Mouse (Mus musculus) heart, embryonic 10.5 days (tissue): ENCODE results near the gene Trappc6a. TPM values are rescaled to one million over a fixed set of nuclear protein-coding genes. Genes with fewer than 3 reads are reported as not detected.

Source experiments
- DNase-seq: peaks from one replicate; pipeline ENCODE4 v3.0.0-alpha.2; 2017; ENCODE audit warnings: low spot score
- H3K27ac ChIP-seq: fragments of 300-500 bp; sonication (generic); 2 replicates; pipeline ENCODE4 v1.5.1; 2016; ENCODE audit warnings: mild to moderate bottlenecking
- H3K27me3 ChIP-seq: fragments of 300-500 bp; sonication (generic); 2 replicates; pipeline ENCODE4 v1.6.1; 2016; ENCODE audit warnings: mild to moderate bottlenecking; ENCODE audit not compliant: poor library complexity, insufficient read depth, severe bottlenecking
- H3K36me3 ChIP-seq: fragments of 300-500 bp; sonication (generic); 2 replicates; pipeline ENCODE4 v1.6.1; 2016; ENCODE audit warnings: mild to moderate bottlenecking, moderate library complexity
- H3K4me1 ChIP-seq: fragments of 300-500 bp; sonication (generic); 2 replicates; pipeline ENCODE4 v1.6.1; 2016; ENCODE audit warnings: mild to moderate bottlenecking
- H3K4me3 ChIP-seq: fragments of 300-500 bp; sonication (generic); 2 replicates; pipeline ENCODE4 v1.5.1; 2016; ENCODE audit warnings: mild to moderate bottlenecking, moderate library complexity
- H3K9me3 ChIP-seq: fragments of 300-500 bp; sonication (generic); 2 replicates; pipeline ENCODE4 v1.6.1; 2016; ENCODE audit warnings: mild to moderate bottlenecking, moderate library complexity
- WGBS: fragments of 180-500 bp; shearing (Covaris S2); methylation state at CpG from one replicate; pipeline ENCODE4 v1.1.7; 2016; 5-methylcytosine and 5-hydroxymethylcytosine counted together
- polyA plus RNA-seq: library from polyadenylated mRNA; unstranded; fragments of >200 nt; fragmentation: Nextera tagmentation; extraction: Ambion mirVana; gene quantifications from 2 replicates; pipeline ENCODE4 v1.2.1, GENCODE M21; 2016

The Trappc6a gene
- polyA plus RNA-seq, 1 experiment from 2014 or later: 107 TPM

DNA sequence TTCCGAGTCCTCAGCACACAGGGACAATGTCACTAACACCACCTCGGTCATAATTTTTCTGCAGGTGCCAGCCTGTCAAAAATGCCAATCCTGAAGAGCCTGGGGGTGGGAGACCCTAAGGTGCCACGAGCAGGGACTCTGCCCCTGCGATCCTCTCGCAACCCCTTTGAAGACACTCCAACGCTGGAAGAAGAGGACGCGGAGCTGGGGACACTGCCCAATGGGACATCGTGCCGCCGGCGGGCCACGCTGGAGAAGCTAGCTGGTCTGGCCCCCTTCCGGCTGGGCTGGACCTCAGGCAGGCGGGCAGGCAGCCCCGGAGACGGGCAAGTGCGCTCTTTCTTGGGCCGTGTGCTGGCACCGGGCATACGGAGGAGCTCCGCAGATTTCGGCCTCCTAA is 38.8 kb upstream of the Trappc6a start:
- no peak for DNase-seq
- H3K4me3 ChIP-seq: peak overlapping the region; percentile 17; the same call in 1 of the 2 replicates
- WGBS: 23% methylated on average over 23 of the region's 23 CpGs
- no peak overlapping the region for H3K27ac ChIP-seq
- no peaks in the 10 kb centered on the region for H3K9me3 ChIP-seq
- H3K27me3 ChIP-seq: peaks cover 89% of the 10 kb centered on the region
- 0 out of 2 replicates have a peak, but pooled peaks cover 8% of the 10 kb centered on the region for H3K36me3 ChIP-seq
- H3K4me1 ChIP-seq: peaks cover 35% of the 10 kb centered on the region

GRCm38 (mm10) chr7:19470308-19470707 is 37.9 kb upstream of the Trappc6a start:
- H3K27ac ChIP-seq: no peak overlapping the region
- 20% methylated on average over 14 of the region's 14 CpGs for WGBS
- peaks cover 96% of the 10 kb centered on the region for H3K27me3 ChIP-seq
- no peaks in the 10 kb centered on the region for H3K9me3 ChIP-seq
- no peak overlapping the region for H3K4me3 ChIP-seq
- H3K4me1 ChIP-seq: peaks cover 27% of the 10 kb centered on the region
- H3K36me3 ChIP-seq: 0 out of 2 replicates have a peak, but pooled peaks cover 8% of the 10 kb centered on the region
- no peak for DNase-seq

DNA sequence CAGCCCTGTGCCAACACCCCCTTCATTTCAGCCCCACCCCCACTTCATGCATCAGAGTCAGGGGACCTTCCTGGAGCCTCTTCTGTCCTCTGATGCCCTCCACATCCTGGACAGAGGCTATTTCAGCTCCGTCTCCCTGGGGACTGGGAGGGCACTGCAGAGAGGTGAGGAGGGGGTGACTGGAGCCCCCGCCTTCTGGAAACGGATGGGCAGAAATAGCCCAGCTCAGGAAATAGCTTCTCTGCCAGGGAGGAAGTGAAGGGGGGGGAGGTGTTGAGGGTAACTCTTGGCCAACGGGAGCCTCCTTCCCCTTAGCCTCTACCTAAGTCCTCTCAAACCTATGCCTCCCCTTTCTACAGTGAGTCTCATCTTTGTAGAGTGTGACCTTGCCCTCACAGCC is 35.8 kb upstream of the Trappc6a start:
- H3K27me3 ChIP-seq: peaks cover 92% of the 10 kb centered on the region
- 0 out of 2 replicates have a peak, but pooled peaks cover 8% of the 10 kb centered on the region for H3K36me3 ChIP-seq
- 0 out of 2 replicates have a peak overlapping the region, but pooled peaks have one; percentile 12 for H3K4me3 ChIP-seq
- no peak overlapping the region for H3K27ac ChIP-seq
- 24% methylated on average over 4 of the region's 4 CpGs for WGBS
- H3K9me3 ChIP-seq: no peaks in the 10 kb centered on the region
- H3K4me1 ChIP-seq: peaks cover 25% of the 10 kb centered on the region
- DNase-seq: no peak

GRCm38 (mm10) chr7:19473875-19474443 is 34.2 kb upstream of the Trappc6a start:
- no peaks in the 10 kb centered on the region for H3K9me3 ChIP-seq
- WGBS: 2% methylated on average over 83 of the region's 89 CpGs
- DNase-seq: no peak
- peak overlapping the region; percentile 71 for H3K4me3 ChIP-seq
- H3K4me1 ChIP-seq: peaks cover 38% of the 10 kb centered on the region
- peaks cover 95% of the 10 kb centered on the region for H3K27me3 ChIP-seq
- 0 out of 2 replicates have a peak, but pooled peaks cover 6% of the 10 kb centered on the region for H3K36me3 ChIP-seq
- peak overlapping the region; percentile 85 for H3K27ac ChIP-seq

DNA sequence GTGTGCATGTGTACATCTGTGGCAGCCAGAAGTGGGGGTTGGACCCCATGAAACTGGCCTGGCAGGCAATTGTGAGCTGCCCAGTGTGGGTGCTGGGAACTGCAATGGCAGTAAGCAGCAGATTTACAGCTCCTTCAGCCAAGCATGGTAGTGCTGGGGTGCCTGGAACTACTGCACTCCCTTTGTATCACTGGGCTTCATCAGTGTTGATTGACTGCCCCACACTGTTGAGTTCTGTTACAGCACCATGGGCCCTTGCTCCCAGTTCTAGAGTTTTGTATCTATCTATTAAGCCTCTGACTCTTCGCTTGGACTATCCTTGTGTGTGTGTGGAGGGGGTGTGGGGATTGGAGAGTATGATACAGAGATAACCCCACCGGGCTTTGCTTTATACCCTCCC is 31.1 kb upstream of the Trappc6a start:
- DNase-seq: no peak
- Histone ChIP-seq H3K4me1 (peaks cover 30% of the 10 kb centered on the region), H3K27ac (no peak overlapping the region), H3K4me3 (no peak overlapping the region), H3K9me3 (no peaks in the 10 kb centered on the region), H3K27me3 (peaks cover 63% of the 10 kb centered on the region), H3K36me3 (0 out of 2 replicates have a peak, but pooled peaks cover 10% of the 10 kb centered on the region)
- WGBS: 61% methylated on average over 2 of the region's 2 CpGs

- 20% methylated on average over 14 of the region's 14 CpGs for WGBS
Observed at GRCm38 (mm10) chr7:19477624-19478384, 30.4 kb upstream of the Trappc6a start.

GRCm38 (mm10) chr7:19483281-19483680 is 24.9 kb upstream of the Trappc6a start:
- DNase-seq: no peak
- Histone ChIP-seq H3K4me1 (peaks cover 5% of the 10 kb centered on the region; the same call in 1 of the 2 replicates), H3K27ac (no peak overlapping the region), H3K27me3 (peaks cover 31% of the 10 kb centered on the region), H3K36me3 (0 out of 2 replicates have a peak, but pooled peaks cover 12% of the 10 kb centered on the region), H3K9me3 (no peaks in the 10 kb centered on the region), H3K4me3 (no peak overlapping the region)
- WGBS: 79% methylated on average over 8 of the region's 8 CpGs

More at GRCm38 (mm10) chr7:19477624-19478384, 30.4 kb upstream of the Trappc6a start:
- Histone ChIP-seq H3K4me1 (peaks cover 24% of the 10 kb centered on the region), H3K27ac (peak overlapping the region; percentile 63), H3K4me3 (no peak overlapping the region; the same call in 1 of the 2 replicates), H3K9me3 (no peaks in the 10 kb centered on the region), H3K36me3 (0 out of 2 replicates have a peak, but pooled peaks cover 6% of the 10 kb centered on the region), H3K27me3 (peaks cover 56% of the 10 kb centered on the region)
- no peak for DNase-seq

- Histone ChIP-seq H3K4me3 (no peak overlapping the region), H3K4me1 (peaks cover 5% of the 10 kb centered on the region), H3K36me3 (peaks cover 21% of the 10 kb centered on the region; the same call in 1 of the 2 replicates), H3K27ac (no peak overlapping the region), H3K27me3 (peaks cover 46% of the 10 kb centered on the region), H3K9me3 (no peaks in the 10 kb centered on the region)
- DNase-seq: no peak
- 79% methylated on average over 1 of the region's 1 CpGs for WGBS
Observed at GRCm38 (mm10) chr7:19485488-19485887, 22.7 kb upstream of the Trappc6a start.

DNA sequence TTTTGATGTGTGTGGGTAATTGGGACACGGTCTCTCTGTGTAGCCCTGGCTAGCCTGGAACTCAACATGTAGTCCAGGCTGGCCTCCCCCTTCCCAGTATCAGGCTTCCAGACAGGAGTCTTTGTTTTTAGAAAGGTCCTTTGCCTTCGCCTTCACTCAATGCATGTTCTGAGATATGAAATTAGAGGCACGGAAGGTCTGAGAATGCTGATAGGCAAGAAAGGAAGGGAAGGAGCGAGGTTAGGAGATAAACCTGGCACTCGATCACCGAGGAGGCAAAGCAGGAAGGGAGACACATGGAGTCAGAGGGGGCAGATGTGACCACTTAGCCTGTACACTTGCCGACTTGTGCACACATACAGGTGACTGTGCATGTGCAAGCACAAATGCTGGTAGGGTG is 21.6 kb upstream of the Trappc6a start:
- DNase-seq: no peak
- Histone ChIP-seq H3K27ac (no peak overlapping the region), H3K4me1 (peaks cover 7% of the 10 kb centered on the region), H3K36me3 (peaks cover 21% of the 10 kb centered on the region; the same call in 1 of the 2 replicates), H3K4me3 (no peak overlapping the region), H3K27me3 (peaks cover 57% of the 10 kb centered on the region), H3K9me3 (no peaks in the 10 kb centered on the region)
- WGBS: 68% methylated on average over 7 of the region's 7 CpGs

DNA sequence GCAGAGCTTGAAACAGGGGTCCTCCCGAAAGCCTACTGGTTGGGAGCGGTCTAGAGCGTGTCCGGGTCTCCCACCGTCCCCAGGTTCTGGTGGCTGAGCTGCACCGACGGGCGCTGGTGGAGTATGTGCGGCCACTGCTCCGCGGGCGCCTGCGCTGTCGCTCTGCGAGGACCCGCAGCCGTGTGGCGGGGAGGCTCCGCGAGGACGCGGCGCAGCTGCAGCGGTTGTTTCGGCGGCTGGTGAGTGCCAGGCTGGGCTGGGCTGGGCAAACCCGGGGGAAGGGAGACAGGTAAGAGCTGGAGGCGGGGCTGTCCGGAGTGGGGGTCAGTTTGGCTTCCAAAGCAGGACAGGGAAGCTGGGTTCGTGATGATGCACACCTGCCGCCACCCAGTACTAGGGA is 18.7 kb upstream of the Trappc6a start:
- Histone ChIP-seq H3K27ac (no peak overlapping the region), H3K4me1 (peaks cover 13% of the 10 kb centered on the region), H3K4me3 (peak overlapping the region; percentile 51), H3K9me3 (no peaks in the 10 kb centered on the region), H3K27me3 (peaks cover 73% of the 10 kb centered on the region), H3K36me3 (peaks cover 18% of the 10 kb centered on the region; the same call in 1 of the 2 replicates)
- no peak for DNase-seq
- WGBS: 11% methylated on average over 31 of the region's 31 CpGs

DNA sequence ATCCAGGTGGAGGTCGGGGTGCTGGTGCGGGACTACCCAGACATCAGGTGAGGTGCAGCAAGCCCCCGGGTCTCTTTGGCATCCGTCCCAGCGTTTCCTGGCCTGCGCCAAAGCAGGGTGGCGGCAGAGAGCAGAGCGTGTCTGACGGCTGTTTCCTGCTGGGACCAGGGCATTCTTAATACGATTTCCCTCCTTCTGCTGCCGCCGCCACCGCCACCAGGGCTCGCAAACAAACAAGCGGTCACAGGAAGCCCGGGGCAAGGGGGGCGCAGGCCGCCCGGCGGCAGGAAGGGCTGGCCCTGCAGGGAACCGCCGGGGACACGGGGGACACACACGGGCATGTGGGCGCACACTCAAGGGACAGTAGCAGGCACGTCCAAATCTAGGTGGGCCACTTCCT is 16.5 kb upstream of the Trappc6a start:
- DNase-seq: no peak
- Histone ChIP-seq H3K36me3 (peaks cover 21% of the 10 kb centered on the region; the same call in 1 of the 2 replicates), H3K27ac (peak overlapping the region; percentile 59; the same call in 1 of the 2 replicates), H3K9me3 (no peaks in the 10 kb centered on the region), H3K27me3 (peaks cover 68% of the 10 kb centered on the region), H3K4me1 (peaks cover 18% of the 10 kb centered on the region), H3K4me3 (peak overlapping the region; percentile 56)
- WGBS: 2% methylated on average over 26 of the region's 26 CpGs

GRCm38 (mm10) chr7:19494751-19495474 is 13.3 kb upstream of the Trappc6a start:
- Histone ChIP-seq H3K36me3 (peaks cover 6% of the 10 kb centered on the region; the same call in 1 of the 2 replicates), H3K4me3 (no peak overlapping the region), H3K9me3 (no peaks in the 10 kb centered on the region), H3K27ac (no peak overlapping the region), H3K27me3 (peaks cover 39% of the 10 kb centered on the region), H3K4me1 (peaks cover 20% of the 10 kb centered on the region)
- 74% methylated on average over 25 of the region's 25 CpGs for WGBS
- DNase-seq: no peak
